Mouse (Mus musculus) MN1 (cell line): ENCODE measurements around the gene Chst15.

Experiments used
- DNase-seq: peaks from one replicate; pipeline ENCODE4 v3.0.0-alpha.2; 2016; ENCODE audit warnings: low spot score

The Chst15 gene

GRCm38 (mm10) chr7:132302508-132303241, 14.4 kb downstream of the Chst15 start:
- peak; percentile 66 for DNase-seq

GRCm38 (mm10) chr7:132299661-132300210, 17.3 kb downstream of the Chst15 start:
- peak; percentile 14 for DNase-seq

GRCm38 (mm10) chr7:132298412-132298990, 18.5 kb downstream of the Chst15 start:
- peak; percentile 51 for DNase-seq

GRCm38 (mm10) chr7:132296661-132297443, 20.2 kb downstream of the Chst15 start:
- no peak for DNase-seq

GRCm38 (mm10) chr7:132296132-132296531, 20.9 kb downstream of the Chst15 start:
- no peak for DNase-seq

- DNase-seq = no peak
Measured at GRCm38 (mm10) chr7:132287340-132287664, 29.7 kb downstream of the Chst15 start.

GRCm38 (mm10) chr7:132286630-132287339, 30.2 kb downstream of the Chst15 start:
- no peak for DNase-seq

- DNase-seq = no peak
Measured at GRCm38 (mm10) chr7:132284795-132285194, 32.2 kb downstream of the Chst15 start.

GRCm38 (mm10) chr7:132284048-132284737, 32.8 kb downstream of the Chst15 start:
- no peak for DNase-seq

GRCm38 (mm10) chr7:132282576-132282975, 34.5 kb downstream of the Chst15 start:
- DNase-seq = no peak

- DNase-seq = no peak
Measured at GRCm38 (mm10) chr7:132282161-132282560, 34.9 kb downstream of the Chst15 start.

GRCm38 (mm10) chr7:132281753-132282152, 35.3 kb downstream of the Chst15 start:
- DNase-seq = no peak

- no peak for DNase-seq
Measured at GRCm38 (mm10) chr7:132278658-132279057, 38.4 kb downstream of the Chst15 start.

- DNase-seq = no peak
Measured at GRCm38 (mm10) chr7:132276287-132276686, 40.7 kb downstream of the Chst15 start.

GRCm38 (mm10) chr7:132273741-132274513, 43.1 kb downstream of the Chst15 start:
- DNase-seq = no peak

GRCm38 (mm10) chr7:132272984-132273383, 44.0 kb downstream of the Chst15 start:
- DNase-seq = no peak

GRCm38 (mm10) chr7:132270364-132270763, 46.7 kb downstream of the Chst15 start:
- no peak for DNase-seq

- no peak for DNase-seq
Measured at GRCm38 (mm10) chr7:132269661-132270060, 47.4 kb downstream of the Chst15 start.

GRCm38 (mm10) chr7:132267721-132268498, 49.1 kb downstream of the Chst15 start:
- no peak for DNase-seq

GRCm38 (mm10) chr7:132264763-132265162, 52.3 kb downstream of the Chst15 start:
- DNase-seq = no peak
